Mouse (Mus musculus) heart, postnatal 25 days (tissue): ENCODE results near the gene C2cd4a. TPM values are rescaled to one million over a fixed set of nuclear protein-coding genes. Genes with fewer than 3 reads are reported as not detected.

ENCODE experiments used
- DNase-seq: peaks from one replicate; pipeline ENCODE4 v3.0.0; 2022; ENCODE audit warnings: low spot score
- intact Hi-C: fragments of 180-260 bp; cut with DNase I; formaldehyde crosslinking; loops from one replicate; pipeline ENCODE4 v1.15.1; 2025
- total RNA-seq, 2 experiments: library from RNA; stranded (reverse); gene quantifications; 2 replicates each; pipeline ENCODE4 v1.2.3; 2021

The C2cd4a gene
- total RNA-seq, 2 experiments from 2014 or later, result not detected

DNA sequence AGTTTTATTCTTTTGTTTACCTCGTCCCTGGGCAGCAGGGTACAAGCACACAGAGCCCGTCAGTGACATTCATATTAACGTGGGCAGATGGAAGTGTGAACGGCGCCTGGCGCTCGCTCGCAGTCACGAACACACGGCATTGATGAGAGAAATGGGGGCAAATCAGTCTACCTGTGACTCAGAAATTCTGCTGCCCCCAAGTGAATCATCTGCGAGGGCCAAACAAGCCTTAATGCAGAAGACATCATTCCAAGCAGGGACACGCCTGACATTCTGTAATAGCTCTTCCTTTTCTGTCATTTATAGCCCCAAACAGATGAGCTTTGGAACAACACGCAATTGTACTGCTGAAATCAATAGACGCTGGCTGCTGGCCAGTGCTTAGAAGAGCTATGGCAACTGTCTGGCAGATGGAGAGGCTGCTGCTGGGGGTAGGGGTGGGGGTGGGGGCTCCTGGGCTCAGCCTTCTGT lies 36.9 kb downstream of the C2cd4a start:
- DNase-seq, result no peak
- intact Hi-C loops, result no loop called here

DNA sequence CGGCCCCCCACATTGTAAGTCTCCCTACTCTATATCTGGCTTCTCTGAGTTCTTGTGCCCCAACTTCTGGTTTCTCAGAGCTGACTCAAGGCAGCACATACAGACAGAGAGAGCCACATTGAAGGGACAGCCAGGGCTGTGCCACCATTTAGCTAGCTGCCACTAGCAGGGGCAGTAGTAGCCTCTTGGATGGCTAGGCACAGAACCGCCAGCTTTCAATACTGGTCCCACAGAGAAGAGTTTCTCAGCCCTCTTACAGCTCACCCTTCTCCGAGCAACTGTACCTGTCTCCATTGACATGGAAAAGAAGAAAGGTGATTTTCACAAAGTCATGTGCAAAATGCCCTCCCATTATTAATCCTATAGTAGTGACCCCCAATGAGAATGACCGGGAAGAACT lies 37.5 kb downstream of the C2cd4a start:
- intact Hi-C loops, result no loop called here
- no peak for DNase-seq

DNA sequence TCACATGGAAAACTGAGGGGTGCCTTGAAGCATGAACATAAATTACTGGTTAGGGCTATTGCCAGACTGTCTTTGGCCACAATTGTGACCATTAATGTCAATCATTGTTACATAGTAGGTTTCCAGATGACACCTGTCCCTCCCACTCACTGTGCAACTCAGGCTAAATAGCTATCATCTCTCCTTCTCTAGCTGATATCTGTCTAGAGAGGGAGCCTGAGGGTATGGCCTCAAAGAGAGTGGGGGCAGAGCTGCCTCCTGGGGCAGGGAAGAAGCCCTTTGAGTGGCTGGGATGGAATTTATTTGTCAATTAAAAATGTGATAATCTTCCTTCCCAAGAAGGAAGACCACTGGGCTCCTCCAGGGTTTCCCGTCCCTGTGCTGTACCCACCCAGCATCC lies 37.9 kb downstream of the C2cd4a start:
- intact Hi-C loops, result no loop called here
- DNase-seq, result no peak

DNA sequence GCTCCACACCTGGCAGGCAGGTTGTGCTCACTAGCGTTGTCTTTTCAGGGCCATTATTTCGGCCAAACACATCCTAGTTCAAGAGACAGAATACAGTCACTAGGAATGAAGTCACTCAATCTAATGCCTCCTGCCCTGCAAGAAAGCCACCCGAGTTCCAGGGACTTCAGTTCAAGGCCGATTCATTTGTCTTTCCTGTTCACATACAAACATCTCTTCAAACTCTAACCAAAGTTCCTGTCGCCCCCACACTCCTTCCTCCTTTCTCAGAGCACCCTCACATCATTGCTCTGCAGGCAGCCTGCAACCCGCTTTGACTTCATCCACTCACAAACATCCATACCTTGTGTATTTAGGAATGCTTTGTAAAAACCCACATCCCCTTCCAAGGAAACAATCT lies 38.6 kb downstream of the C2cd4a start:
- intact Hi-C loops, result no loop called here
- no peak for DNase-seq

DNA sequence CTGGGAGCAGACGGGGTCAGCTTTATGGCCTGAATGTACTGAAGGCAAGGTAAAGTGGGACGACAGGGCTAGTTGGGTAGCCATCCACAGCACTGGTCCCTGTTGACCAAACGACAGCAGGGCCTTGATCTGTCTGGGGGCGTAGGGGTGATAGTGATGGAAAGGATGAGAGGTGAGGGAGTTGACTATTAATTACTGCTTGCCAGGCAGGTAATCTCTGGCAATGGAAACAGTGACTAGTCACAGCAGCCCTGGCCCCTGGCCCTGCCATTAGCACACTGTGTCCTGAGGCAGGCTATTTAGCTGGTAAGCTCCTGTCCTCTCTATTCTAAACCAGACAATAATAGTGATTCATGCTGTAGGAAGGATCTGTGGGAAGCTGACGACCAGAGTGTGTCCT lies 39.7 kb downstream of the C2cd4a start:
- no peak for DNase-seq
- intact Hi-C loops, result no loop called here

DNA sequence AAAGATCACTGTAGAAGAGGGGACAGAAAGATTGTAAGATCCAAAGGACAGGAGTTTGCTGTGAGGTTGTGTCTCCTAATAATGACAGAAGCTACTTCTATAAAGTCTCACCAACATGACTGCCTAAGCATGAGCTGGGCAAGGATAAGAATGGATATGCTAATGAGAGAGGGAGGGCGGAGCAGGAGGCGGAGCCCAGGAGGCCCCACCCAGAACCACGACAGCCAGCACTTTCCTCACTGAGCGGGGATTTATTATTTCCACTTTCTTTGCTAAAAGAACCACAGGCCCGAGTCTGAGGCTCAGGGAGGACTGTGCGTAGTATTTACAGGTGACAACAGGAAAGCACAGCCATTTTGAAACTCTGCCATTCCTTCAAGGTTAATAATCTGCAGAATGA lies 44.5 kb downstream of the C2cd4a start:
- DNase-seq, result no peak
- intact Hi-C loops, result no loop called here

DNA sequence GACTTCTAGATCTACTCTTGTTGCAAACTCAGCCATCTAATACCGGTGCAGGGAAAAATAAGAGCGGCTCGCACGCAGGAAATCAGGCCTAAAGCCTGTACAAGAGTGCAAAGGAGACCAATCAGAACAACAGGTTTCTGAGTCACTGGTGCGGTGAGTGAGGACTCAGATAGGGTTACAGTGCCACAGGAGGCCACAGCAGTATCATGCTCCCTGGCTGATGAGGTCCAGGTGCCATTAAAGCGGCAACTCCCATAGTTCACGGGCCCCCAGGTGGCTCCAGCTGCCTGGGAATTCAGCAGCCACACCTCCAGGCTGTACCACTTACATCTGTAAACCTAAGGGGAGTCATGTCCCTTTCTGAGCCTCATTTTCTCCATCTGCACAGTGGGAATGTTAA lies 45.8 kb downstream of the C2cd4a start:
- DNase-seq, result no peak
- intact Hi-C loops, result no loop called here

DNA sequence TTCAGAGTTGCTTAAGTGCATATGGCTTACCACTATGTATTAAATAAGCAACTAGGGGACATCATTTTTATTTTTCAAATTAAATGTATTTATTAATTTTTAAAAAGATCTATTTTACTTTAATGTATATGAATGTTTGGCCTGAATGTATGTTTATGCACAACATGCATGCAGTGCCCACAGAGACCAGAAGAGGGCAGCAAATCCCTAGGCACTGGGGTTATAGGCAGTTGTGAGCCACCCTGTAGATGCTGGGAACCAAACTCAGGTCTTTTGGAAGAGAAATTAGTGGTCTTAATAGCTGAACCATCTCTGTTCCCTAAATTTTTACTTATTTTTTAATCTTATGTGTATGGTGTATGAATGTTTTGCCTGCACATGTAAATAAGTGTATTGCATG lies 48.2 kb downstream of the C2cd4a start:
- intact Hi-C loops, result no loop called here
- no peak for DNase-seq

DNA sequence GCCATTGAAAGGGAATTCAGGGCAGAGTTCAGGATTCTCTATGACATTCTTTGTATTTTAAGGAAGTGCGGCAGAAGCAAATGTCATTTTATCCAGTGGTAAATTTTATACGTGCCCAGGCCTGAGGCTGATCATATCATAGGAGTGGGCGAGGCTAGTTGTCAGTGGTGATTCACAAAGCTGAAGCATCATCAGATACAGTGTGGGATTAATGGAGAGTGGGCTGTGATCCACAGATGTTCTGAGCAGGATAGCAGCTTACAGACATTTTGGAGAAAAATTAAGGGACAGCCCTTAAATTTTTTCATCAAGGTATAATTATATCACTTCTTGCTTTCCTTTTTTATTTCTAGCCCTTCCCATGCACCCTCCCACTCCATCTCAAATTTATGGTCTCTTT lies 48.7 kb downstream of the C2cd4a start:
- DNase-seq, result no peak
- intact Hi-C loops, result no loop called here

DNA sequence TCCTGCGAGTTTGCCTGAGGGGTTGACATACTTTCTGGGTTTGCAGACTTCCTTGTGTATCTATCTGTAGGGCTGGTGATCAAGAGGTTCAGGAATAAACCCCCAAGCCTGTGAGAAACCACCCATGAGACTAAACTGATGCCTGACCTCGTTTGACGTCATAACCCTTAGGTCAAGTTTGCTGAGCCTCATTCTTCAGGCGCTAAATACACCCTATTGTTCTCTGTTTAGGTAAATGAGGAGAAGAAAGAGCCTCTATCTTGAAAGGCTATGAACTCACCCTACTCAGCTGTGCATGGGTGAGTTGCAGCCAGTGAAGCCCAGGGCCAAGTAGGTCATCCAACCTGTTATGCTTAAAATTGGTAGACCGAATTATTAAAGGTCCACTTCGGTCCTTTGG lies 49.3 kb downstream of the C2cd4a start:
- intact Hi-C loops, result no loop called here
- no peak for DNase-seq

Other genes starting within 250 kb of the C2cd4a start
- 1 to 10 TPM; 1.6 to 1.9 TPM for gene C2cd4b, start 72.9 kb downstream of the C2cd4a start, total RNA-seq
- 10 to 100 TPM; 39.9 to 44.4 TPM for gene Vps13c, start 8.1 kb upstream of the C2cd4a start, total RNA-seq